Mouse (Mus musculus) kidney, postnatal 0 days (tissue): ENCODE measurements around the gene Gstm7. TPM values are rescaled to one million over a fixed set of nuclear protein-coding genes. Genes with fewer than 3 reads are reported as not detected.
A peak's percentile ranks its signal among the peaks of the same experiment; 100 is the strongest.
"Not testable (repeated sequence)": the region's sequence is repeated elsewhere in the genome, so short reads cannot be mapped to it uniquely, and the experiment has no call there.

Experiments
- ATAC-seq: fragments of 200-750 bp; cut with Nextera tagmentation; replicated peaks from 2 replicates; pipeline ENCODE4 v1.8.0; 2017; ENCODE audit warnings: low read depth, moderate number of reproducible peaks, moderate TSS enrichment, moderate library complexity; ENCODE audit not compliant: low FRiP score
- DNase-seq: peaks from one replicate; pipeline ENCODE4 v3.0.0-alpha.2; 2016; ENCODE audit warnings: low spot score
- H3K27ac ChIP-seq: fragments of 300-500 bp; sonication (generic); 2 replicates; pipeline ENCODE4 v1.5.1; 2014; ENCODE audit warnings: mild to moderate bottlenecking
- H3K27me3 ChIP-seq: fragments of 300-500 bp; sonication (generic); 2 replicates; pipeline ENCODE4 v1.6.1; 2014; ENCODE audit warnings: low read length, mixed read lengths; ENCODE audit not compliant: insufficient read depth
- H3K36me3 ChIP-seq: fragments of 300-500 bp; sonication (generic); 2 replicates; pipeline ENCODE4 v1.6.1; 2014; ENCODE audit warnings: low read length, mixed read lengths; ENCODE audit not compliant: insufficient read depth
- H3K4me1 ChIP-seq: fragments of 300-500 bp; sonication (generic); replicated peaks from 2 replicates; pipeline ENCODE4 v1.6.1; 2014; ENCODE audit warnings: antibody characterized with exemption, low read length, mixed read lengths; ENCODE audit not compliant: insufficient read depth
- H3K4me2 ChIP-seq: fragments of 300-500 bp; sonication (generic); 2 replicates; pipeline ENCODE4 v1.6.1; 2014; ENCODE audit warnings: mild to moderate bottlenecking, low read length, moderate library complexity, mixed read lengths
- H3K4me3 ChIP-seq: fragments of 300-500 bp; sonication (generic); replicated peaks from 2 replicates; pipeline ENCODE4 v1.5.1; 2014; ENCODE audit warnings: low read depth, low read length
- H3K9ac ChIP-seq: fragments of 300-500 bp; sonication (generic); 2 replicates; pipeline ENCODE4 v1.6.1; 2014; ENCODE audit warnings: low read depth, low read length
- H3K9me3 ChIP-seq: fragments of 300-500 bp; sonication (generic); replicated peaks from 2 replicates; pipeline ENCODE4 v1.6.1; 2016; ENCODE audit warnings: low read length, inconsistent platforms, mixed read lengths
- CTCF ChIP-seq: IDR thresholded peaks from 2 replicates; pipeline ENCODE4 v1.5.1; 2016; ENCODE audit warnings: antibody characterized with exemption, low read depth, mild to moderate bottlenecking, moderate library complexity
- whole genome bisulfite sequencing: fragments of 180-500 bp; shearing (Covaris S2); extraction: QIAGEN DNeasy Blood & Tissue Kit; methylation state at CpG from one replicate; pipeline ENCODE4 v1.1.7; 2014; 5-methylcytosine and 5-hydroxymethylcytosine counted together
- polyA plus RNA-seq: library from polyadenylated mRNA; unstranded; fragments of >200 nt; fragmentation: Nextera tagmentation; extraction: Ambion mirVana; gene quantifications from 2 replicates; pipeline ENCODE4 v1.2.1, GENCODE M21; 2015

Gstm7 gene
- polyA plus RNA-seq, 1 experiment from 2014 or later = 18.3 TPM

GRCm38 (mm10) chr3:107953906-107954305, 22.3 kb upstream of the Gstm7 start:
- no peak overlapping the region for H3K27ac ChIP-seq
- no peak overlapping the region for H3K4me3 ChIP-seq
- no peaks in the 10 kb centered on the region for H3K27me3 ChIP-seq
- H3K9ac ChIP-seq = no peak overlapping the region
- no peaks in the 10 kb centered on the region for H3K9me3 ChIP-seq
- WGBS = 72% methylated on average over 5 of the region's 5 CpGs
- no peaks in the 10 kb centered on the region for H3K36me3 ChIP-seq
- H3K4me1 ChIP-seq = no peaks in the 10 kb centered on the region
- H3K4me2 ChIP-seq = no peak overlapping the region
- TF ChIP-seq CTCF = no peak
- peak; percentile 19 for DNase-seq
- ATAC-seq = 0 out of 2 replicates have a peak, but pooled peaks have one; percentile 21

- Histone ChIP-seq H3K4me1 (no peaks in the 10 kb centered on the region), H3K9me3 (no peaks in the 10 kb centered on the region), H3K4me2 (no peak overlapping the region), H3K4me3 (no peak overlapping the region), H3K27ac (no peak overlapping the region), H3K27me3 (no peaks in the 10 kb centered on the region), H3K36me3 (no peaks in the 10 kb centered on the region), H3K9ac (no peak overlapping the region)
- DNase-seq (peak; percentile 75), ATAC-seq (peak; percentile 66)
- TF ChIP-seq CTCF = peak; percentile 81
- WGBS = 31% methylated on average over 6 of the region's 6 CpGs
Measured at GRCm38 (mm10) chr3:107953328-107953755, 21.7 kb upstream of the Gstm7 start.

DNA sequence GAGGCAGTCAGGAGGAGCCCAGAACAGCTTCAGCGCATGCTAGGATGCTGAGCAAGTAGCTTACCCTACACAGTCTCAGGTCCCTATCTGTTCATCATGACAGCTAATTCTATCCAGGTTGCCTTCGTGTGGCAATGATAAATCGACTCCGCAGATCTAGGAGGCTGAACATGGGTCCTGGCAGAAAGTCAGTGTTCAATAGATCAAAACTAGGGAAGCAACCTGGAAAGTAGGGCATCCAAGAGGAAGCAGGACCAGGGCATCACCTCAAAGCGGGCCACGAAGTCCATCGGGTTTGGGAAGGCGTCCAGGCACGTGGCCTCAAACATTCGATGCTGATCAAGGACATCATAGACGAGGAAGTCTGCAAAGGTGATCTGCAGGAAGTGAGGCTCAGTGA, 18.9 kb upstream of the Gstm7 start:
- Histone ChIP-seq H3K4me3 (no peak overlapping the region), H3K9me3 (no peaks in the 10 kb centered on the region), H3K4me2 (no peak overlapping the region), H3K9ac (no peak overlapping the region), H3K36me3 (no peaks in the 10 kb centered on the region), H3K27me3 (no peaks in the 10 kb centered on the region), H3K4me1 (no peaks in the 10 kb centered on the region), H3K27ac (no peak overlapping the region)
- 84% methylated on average over 11 of the region's 11 CpGs for WGBS
- DNase-seq (no peak), ATAC-seq (no peak)
- no peak for TF ChIP-seq CTCF

DNA sequence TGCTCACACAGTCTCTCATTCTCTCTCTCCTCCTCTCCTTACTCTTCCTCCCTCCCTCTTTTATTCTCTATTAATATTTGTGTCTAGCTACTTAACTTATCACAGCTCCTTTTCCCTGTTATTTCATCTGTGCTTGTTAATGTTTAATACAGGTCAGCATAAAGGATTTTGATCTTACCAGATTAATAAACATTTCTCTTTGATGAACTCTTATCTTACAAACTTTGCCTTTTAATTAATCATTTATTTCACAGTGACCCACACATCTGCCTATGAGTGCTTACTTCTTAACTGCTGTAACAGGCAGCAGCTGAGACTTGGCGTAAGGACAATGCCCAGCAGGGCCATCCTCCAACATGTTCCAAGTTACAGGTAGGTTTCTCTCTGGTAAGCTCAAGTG, 17.8 kb upstream of the Gstm7 start:
- not testable (repeated sequence) for ATAC-seq, H3K4me2 ChIP-seq

DNA sequence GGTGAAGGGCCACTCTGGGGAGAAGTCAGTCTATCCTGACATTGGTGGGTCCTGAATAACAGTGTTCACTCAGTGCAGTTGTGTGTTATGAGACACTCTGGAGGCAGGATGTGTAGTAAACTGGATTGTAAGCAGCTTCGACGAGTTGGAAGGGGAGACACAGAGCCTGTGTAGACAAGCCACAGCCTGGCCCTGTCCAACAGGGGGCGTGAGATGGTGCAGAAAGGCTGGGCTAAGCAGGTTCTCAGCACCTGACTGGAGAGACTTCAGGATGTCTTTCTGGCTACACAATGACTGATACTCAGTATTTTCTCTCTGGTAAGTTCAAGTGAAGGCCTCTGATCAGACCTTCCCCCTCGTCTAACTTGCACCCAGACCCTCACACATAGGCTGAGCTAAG, 14.1 kb upstream of the Gstm7 start:
- no peak for ATAC-seq
- WGBS = 65% methylated on average over 4 of the region's 4 CpGs
- no peak overlapping the region for H3K4me3 ChIP-seq
- no peak for DNase-seq
- 0 out of 2 replicates have a peak, but pooled peaks cover 4% of the 10 kb centered on the region for H3K4me1 ChIP-seq
- H3K9me3 ChIP-seq = no peaks in the 10 kb centered on the region
- H3K27me3 ChIP-seq = no peaks in the 10 kb centered on the region
- H3K9ac ChIP-seq = no peak overlapping the region
- no peaks in the 10 kb centered on the region for H3K36me3 ChIP-seq
- peak; percentile 29; the same call in 1 of the 2 replicates for TF ChIP-seq CTCF
- H3K27ac ChIP-seq = no peak overlapping the region
- H3K4me2 ChIP-seq = no peak overlapping the region

More for the DNA sequence above, 17.8 kb upstream of the Gstm7 start:
- 88% methylated on average over 1 of the region's 1 CpGs for WGBS
- not testable (repeated sequence) for H3K36me3 ChIP-seq, DNase-seq, H3K9ac ChIP-seq, H3K9me3 ChIP-seq, H3K27ac ChIP-seq, H3K4me3 ChIP-seq, H3K4me1 ChIP-seq, H3K27me3 ChIP-seq

DNA sequence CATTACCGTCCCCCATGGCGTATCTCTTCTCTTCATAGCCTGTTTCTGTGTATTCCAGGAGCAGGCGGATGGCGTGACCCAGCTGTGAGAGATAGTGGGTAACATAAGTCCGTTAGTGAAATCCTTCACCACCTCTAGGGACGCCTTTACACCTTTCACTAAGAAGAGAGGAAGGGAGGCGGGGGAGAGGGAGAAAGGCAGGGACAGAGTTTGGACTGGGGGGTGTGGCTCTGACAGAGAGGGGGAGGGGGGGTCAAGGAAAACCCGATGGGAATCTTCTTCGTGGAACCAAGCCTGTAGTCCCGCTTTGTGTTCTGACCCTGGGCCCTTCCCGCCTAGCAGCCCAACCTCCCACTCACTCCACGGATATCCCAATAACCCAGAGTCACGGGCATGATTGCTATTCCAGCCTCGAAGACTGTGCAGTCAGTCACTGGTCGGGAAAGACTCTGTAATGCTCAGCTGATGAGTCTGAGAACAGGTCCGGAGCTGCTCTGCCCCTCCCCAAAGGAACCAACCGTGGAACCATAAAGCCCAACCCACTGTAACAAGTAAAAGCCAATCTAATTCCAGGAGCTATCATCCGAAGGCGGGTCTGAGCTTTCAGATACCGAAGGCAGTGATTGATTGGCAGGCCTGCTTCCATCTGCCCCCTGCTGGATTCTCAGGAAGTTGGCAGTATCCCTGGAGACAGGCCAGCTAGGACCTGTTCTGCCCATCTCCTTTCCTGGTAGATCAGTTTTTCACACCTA, 11.8 kb upstream of the Gstm7 start, which contains the start of gene Gstm6:
Gstm6 (minus strand) TSS at position 511 of the 752 bp plus-strand sequence.
- Histone ChIP-seq H3K4me2 (peak within 1 kb of the TSS; percentile 54), H3K27ac (no peak within 1 kb of the TSS), H3K4me1 (0 out of 2 replicates have a peak, but pooled peaks cover 8% of the 10 kb centered on the region), H3K4me3 (peak within 1 kb of the TSS; percentile 21; the same call in 1 of the 2 replicates), H3K9me3 (no peaks in the 10 kb centered on the region), H3K9ac (peak within 1 kb of the TSS; percentile 42; the same call in 1 of the 2 replicates), H3K27me3 (no peaks in the 10 kb centered on the region), H3K36me3 (no peaks in the 10 kb centered on the region)
- TF ChIP-seq CTCF = peak; percentile 79
- 18% methylated on average over 20 of the region's 20 CpGs for WGBS
- DNase-seq (peak; percentile 79), ATAC-seq (peak; percentile 79)
